Mouse (Mus musculus): ENCODE results near the gene Itga5.

- no peak for TF ChIP-seq GATA1 (IDR thresholded peaks at IDR 0.05; ENCODE audit: low read length)
- TF ChIP-seq TAL1 (IDR thresholded peaks at IDR 0.05; ENCODE audit: low read length): no peak
These were observed 6.5 kb downstream of the Itga5 start for GRCm38 (mm10) chr15:103359869-103360602.
